Mouse (Mus musculus): ENCODE measurements at regions not wholly inside any gene's neighbourhood (a gene's known extent, or its start where the extent isn't known, plus 50 kb on each side); places are given as distances from the start of the nearest gene placed in this dataset.

DNA sequence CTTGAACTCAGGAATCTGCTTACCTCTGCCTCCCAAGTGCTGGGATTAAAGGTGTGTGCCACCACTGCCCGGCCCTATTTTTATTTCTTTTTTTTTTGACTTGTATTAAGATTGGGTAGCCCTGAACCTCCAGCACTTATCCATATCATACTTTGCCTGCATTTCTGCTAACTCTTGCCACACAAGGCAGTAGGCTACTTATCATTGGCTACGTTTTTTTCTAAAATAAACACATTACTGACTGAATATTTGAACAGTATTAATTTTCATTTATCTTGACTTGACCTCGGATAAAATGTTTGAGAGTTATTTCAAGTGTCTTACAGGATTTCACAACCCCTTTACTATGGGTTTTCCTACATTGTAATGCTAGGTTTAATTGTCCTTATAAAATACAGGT is 488.0 kb downstream of the Trim52 start:
- Histone ChIP-seq H3K36me3 (ENCODE audit: control insufficient read depth, insufficient read depth, low read length) (no peaks in the 10 kb centered on the region), H3K4me3 (ENCODE audit: insufficient read depth, low read depth, low read length) (no peak overlapping the region), H3K27me3 (replicated peaks; ENCODE audit: control insufficient read depth, insufficient read depth, low read length) (no peaks in the 10 kb centered on the region), H3K4me1 (ENCODE audit: control insufficient read depth, insufficient read depth, low read length) (no peaks in the 10 kb centered on the region), H3K27ac (ENCODE audit: insufficient read depth, low read depth, low read length) (no peak overlapping the region)
- no peak for DNase-seq
- TF ChIP-seq POLR2A (IDR thresholded peaks at IDR 0.05; ENCODE audit: low read depth, low read length): no peak
- TF ChIP-seq CTCF (conservative IDR thresholded peaks at IDR 0.05; ENCODE audit: insufficient read depth, insufficient read length, low read depth, low read length): no peak
- 64% methylated on average over 3 of the region's 3 CpGs for WGBS

DNA sequence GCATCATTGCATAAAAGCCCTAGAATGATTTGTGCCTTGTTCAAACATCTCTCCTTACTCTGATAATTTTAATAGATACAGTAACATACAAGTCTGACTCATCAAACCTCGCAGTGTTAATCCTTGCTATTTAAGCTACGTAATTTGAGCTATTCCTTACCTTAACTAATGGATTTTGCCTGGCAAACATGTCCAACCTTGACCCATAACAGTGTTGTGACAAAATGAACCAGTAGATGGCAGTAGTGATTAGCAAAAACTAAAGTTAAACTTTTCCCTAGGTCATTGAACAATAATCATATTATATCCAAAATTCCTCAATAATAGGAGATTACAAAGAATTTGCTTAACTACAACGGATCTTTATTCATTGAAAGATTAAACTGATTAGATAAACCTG is 501.0 kb downstream of the Trim52 start:
- no peak for TF ChIP-seq POLR2A (IDR thresholded peaks at IDR 0.05; ENCODE audit: low read depth, low read length)
- no peak; the same call in 1 of the 2 replicates for TF ChIP-seq CTCF (conservative IDR thresholded peaks at IDR 0.05; ENCODE audit: insufficient read depth, insufficient read length, low read depth, low read length)
- H3K4me1 ChIP-seq (ENCODE audit: control insufficient read depth, insufficient read depth, low read length): no peaks in the 10 kb centered on the region
- no peak overlapping the region for H3K4me3 ChIP-seq (ENCODE audit: insufficient read depth, low read depth, low read length)
- WGBS: 7% methylated on average over 3 of the region's 3 CpGs
- no peaks in the 10 kb centered on the region for H3K27me3 ChIP-seq (replicated peaks; ENCODE audit: control insufficient read depth, insufficient read depth, low read length)
- H3K36me3 ChIP-seq (ENCODE audit: control insufficient read depth, insufficient read depth, low read length): no peaks in the 10 kb centered on the region
- H3K27ac ChIP-seq (ENCODE audit: insufficient read depth, low read depth, low read length): no peak overlapping the region
- peak; percentile 6 for DNase-seq

DNA sequence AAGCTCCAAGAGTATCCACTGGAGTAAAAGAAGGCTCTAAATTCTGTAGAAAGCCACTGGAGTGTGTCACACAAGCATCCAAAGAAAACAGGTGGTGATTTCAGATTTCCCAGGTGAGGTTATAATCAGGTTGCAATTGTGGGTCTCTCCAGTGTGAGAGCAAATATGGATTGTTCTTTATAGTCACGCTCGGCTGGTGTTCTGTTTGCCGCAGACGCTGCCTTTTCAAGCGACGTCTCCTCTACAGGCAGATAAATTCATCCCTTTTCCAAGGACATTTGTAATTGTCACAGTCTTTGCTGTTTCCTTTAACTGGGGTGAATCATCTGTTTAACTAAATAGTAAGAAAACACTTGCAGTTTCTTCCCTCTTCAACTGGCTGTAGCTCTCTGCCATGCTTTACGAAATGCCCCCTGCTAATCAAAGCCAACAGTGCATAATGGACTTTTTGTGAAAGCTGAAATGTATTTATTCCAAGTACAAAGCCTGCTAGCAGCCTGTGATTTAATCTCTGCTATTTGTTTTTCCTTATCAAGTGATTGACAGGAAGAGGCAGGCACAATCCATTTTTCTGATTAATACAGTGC is 502.4 kb downstream of the Trim52 start:
- no peaks in the 10 kb centered on the region for H3K4me1 ChIP-seq (ENCODE audit: control insufficient read depth, insufficient read depth, low read length)
- 52% methylated on average over 7 of the region's 7 CpGs for WGBS
- TF ChIP-seq CTCF (conservative IDR thresholded peaks at IDR 0.05; ENCODE audit: insufficient read depth, insufficient read length, low read depth, low read length): no peak

More for the DNA sequence above, 502.4 kb downstream of the Trim52 start:
- Histone ChIP-seq H3K27ac (ENCODE audit: insufficient read depth, low read depth, low read length) (no peak overlapping the region), H3K27me3 (replicated peaks; ENCODE audit: control insufficient read depth, insufficient read depth, low read length) (no peaks in the 10 kb centered on the region), H3K36me3 (ENCODE audit: control insufficient read depth, insufficient read depth, low read length) (no peaks in the 10 kb centered on the region), H3K4me3 (ENCODE audit: insufficient read depth, low read depth, low read length) (no peak overlapping the region)
- no peak for DNase-seq

Data from kidney, adult 2 months (tissue).